Mouse (Mus musculus): Measurements from ENCODE around the gene Arnt2. TPM values are rescaled to one million over a fixed set of nuclear protein-coding genes. Genes with fewer than 3 reads are reported as not detected.

Gene Arnt2
- total and polyA plus RNA-seq, 3 experiments: 0.03 to 0.27 (median 0.17) TPM

DNA sequence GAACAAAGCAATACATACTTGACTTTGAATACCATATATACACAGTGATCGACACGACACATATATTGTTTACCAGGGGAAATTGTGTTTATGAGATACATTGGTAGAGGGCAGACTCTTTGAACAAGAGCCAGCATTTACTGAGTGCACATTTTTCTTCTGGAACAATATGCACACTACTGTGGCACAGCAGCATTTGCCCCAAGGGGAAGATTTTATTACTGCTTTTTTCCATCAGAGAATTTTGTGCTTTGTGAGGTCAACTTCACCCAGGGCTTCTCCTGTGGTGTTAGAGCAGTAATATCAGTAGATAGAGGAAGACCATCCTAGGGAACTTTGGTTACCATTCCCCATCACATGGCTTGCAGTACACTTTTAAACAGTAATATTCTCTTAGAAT, 17.2 kb upstream of the Arnt2 start:
- Histone ChIP-seq H3K79me2 (replicated peaks; ENCODE audit: control insufficient read depth, extremely low read depth, insufficient read depth, poor library complexity, severe bottlenecking) (no peaks in the 10 kb centered on the region), H3K4me1 (ENCODE audit: control insufficient read depth in 1 of 2, insufficient read depth in 2 of 2) (peaks cover 0 to 4% of the 10 kb centered on the region in 2 experiments; a peak in 2 of 4 replicates), H3K9ac (ENCODE audit: insufficient read depth, low read depth) (no peak overlapping the region), H3K4me3 (replicated peaks in 1 of 3; ENCODE audit: low read depth in 2 of 3, low read length in 2 of 3, poor library complexity in 1 of 3) (no peak overlapping the region), H3K9me3 (replicated peaks; ENCODE audit: low read length) (no peaks in the 10 kb centered on the region), H3K27me3 (replicated peaks) (no peaks in the 10 kb centered on the region), H3K4me2 (ENCODE audit: insufficient read depth, low read depth, poor library complexity, severe bottlenecking) (no peak overlapping the region), H3K27ac (ENCODE audit: insufficient read depth, low read depth) (no peak overlapping the region), H3K36me3 (replicated peaks in 1 of 2; ENCODE audit: control insufficient read depth in 1 of 2, insufficient read depth in 1 of 2, low read length in 1 of 2) (no peaks in the 10 kb centered on the region)
- DNase-seq (ENCODE audit: extremely low read depth): no peak
- in situ Hi-C loops (cut with MboI; ENCODE audit: low pct_ligation_motif_present, low pct_unique_long_range_greater_than_20kb, low sequenced_read_pairs): loop anchor here (25.0 kb wide), 1 partner anchor 360 kb away; no protein-coding TSS in a partner anchor
- TF ChIP-seq SIN3A (IDR thresholded peaks at IDR 0.05; ENCODE audit: low read length) (no peak), KAT2A (IDR thresholded peaks at IDR 0.05; ENCODE audit: insufficient replicate concordance, low read length) (no peak), UBTF (IDR thresholded peaks at IDR 0.05; ENCODE audit: low read depth, low read length) (no peak), MAZ (IDR thresholded peaks at IDR 0.05; ENCODE audit: low read depth, low read length) (no peak), POLR2AphosphoS2 (IDR thresholded peaks at IDR 0.05; ENCODE audit: low read depth, low read length) (no peak), BHLHE40 (IDR thresholded peaks at IDR 0.05; ENCODE audit: low read depth, low read length) (no peak), RAD21 (IDR thresholded peaks at IDR 0.05; ENCODE audit: low read depth, low read length) (no peak), MYC (IDR thresholded peaks at IDR 0.05; ENCODE audit: low read depth, low read length) (no peak), NRF1 (IDR thresholded peaks at IDR 0.05; ENCODE audit: low read depth, low read length) (no peak), IRF4 (IDR thresholded peaks at IDR 0.05; ENCODE audit: low read depth, low read length) (no peak)
- dilution Hi-C loops (cut with MboI; ENCODE audit: extremely low pct_ligation_motif_present, extremely low pct_unique_long_range_greater_than_20kb, low sequenced_read_pairs): no loop called here

DNA sequence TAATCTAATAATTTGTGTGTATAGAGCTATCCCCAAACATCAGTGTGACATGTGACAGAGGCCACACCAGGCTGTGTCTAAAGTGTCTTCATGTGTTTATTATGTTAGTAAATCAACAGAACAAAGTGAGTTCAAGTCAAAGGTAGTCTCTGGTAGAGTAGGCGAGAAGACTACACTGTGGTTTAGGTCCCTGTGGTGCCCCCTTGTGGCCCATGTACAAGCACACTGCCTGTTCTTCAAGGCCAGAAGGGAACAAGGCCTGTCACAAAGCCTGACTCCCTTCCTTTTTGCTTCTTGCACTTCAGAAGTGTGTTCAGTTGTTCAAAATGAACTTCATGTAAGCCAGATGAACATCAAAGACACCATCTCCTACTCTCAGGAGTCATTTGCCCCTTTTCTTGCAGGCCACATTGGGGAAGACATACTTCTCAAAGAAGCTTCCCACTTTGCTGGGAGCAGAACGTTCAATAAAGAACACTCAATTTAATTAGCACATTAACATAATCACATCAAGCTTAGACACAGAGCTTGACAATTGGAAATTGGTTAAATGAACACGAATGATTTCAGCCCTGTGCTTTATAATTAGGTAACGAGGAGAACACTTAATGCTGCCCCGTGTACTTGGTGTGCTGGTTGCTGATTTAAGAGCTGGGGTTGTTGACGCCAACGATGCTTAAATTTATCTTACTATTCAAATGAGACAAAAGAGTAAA, 14.9 kb upstream of the Arnt2 start:
- H3K9ac ChIP-seq (ENCODE audit: insufficient read depth, low read depth): no peak overlapping the region
- in situ Hi-C loops (cut with MboI; ENCODE audit: low pct_ligation_motif_present, low pct_unique_long_range_greater_than_20kb, low sequenced_read_pairs) (loop anchor here (5.0 to 25.0 kb wide), 2 partner anchors 68 to 362 kb away; no protein-coding TSS in a partner anchor), dilution Hi-C loops (cut with MboI; ENCODE audit: extremely low pct_ligation_motif_present, extremely low pct_unique_long_range_greater_than_20kb, low sequenced_read_pairs) (no loop called here)
- no peaks in the 10 kb centered on the region for H3K36me3 ChIP-seq (replicated peaks in 1 of 2; ENCODE audit: control insufficient read depth in 1 of 2, insufficient read depth in 1 of 2, low read length in 1 of 2)
- DNase-seq (ENCODE audit: extremely low read depth): peak; percentile 82
- no peak overlapping the region for H3K27ac ChIP-seq (ENCODE audit: insufficient read depth, low read depth)
- no peak for TF ChIP-seq MXI1 (IDR thresholded peaks at IDR 0.05; ENCODE audit: low read depth, low read length)
- no peak for TF ChIP-seq E2F4 (IDR thresholded peaks at IDR 0.05; ENCODE audit: insufficient replicate concordance, low read depth, low read length)
- peak; percentile 56 to 81 for TF ChIP-seq CTCF (conservative IDR thresholded peaks at IDR 0.05 in 1 of 2, IDR thresholded peaks at IDR 0.05 in 1 of 2; ENCODE audit: low read depth in 2 of 2, low read length in 2 of 2)
- TF ChIP-seq POLR2A (IDR thresholded peaks at IDR 0.05; ENCODE audit: low read depth, low read length): no peak
- no peak for TF ChIP-seq MYC (IDR thresholded peaks at IDR 0.05; ENCODE audit: low read depth, low read length)
- peak; percentile 62 for TF ChIP-seq RAD21 (IDR thresholded peaks at IDR 0.05; ENCODE audit: low read depth, low read length)
- TF ChIP-seq SMC3 (IDR thresholded peaks at IDR 0.05; ENCODE audit: low read depth, low read length): peak; percentile 85
- no peaks in the 10 kb centered on the region for H3K27me3 ChIP-seq (replicated peaks)
- H3K9me3 ChIP-seq (replicated peaks; ENCODE audit: low read length): peaks cover 5% of the 10 kb centered on the region
- H3K79me2 ChIP-seq (replicated peaks; ENCODE audit: control insufficient read depth, extremely low read depth, insufficient read depth, poor library complexity, severe bottlenecking): no peaks in the 10 kb centered on the region
- H3K4me2 ChIP-seq (ENCODE audit: insufficient read depth, low read depth, poor library complexity, severe bottlenecking): no peak overlapping the region
- H3K4me1 ChIP-seq (ENCODE audit: control insufficient read depth in 1 of 2, insufficient read depth in 2 of 2): peaks cover 2 to 15% of the 10 kb centered on the region in 2 experiments; a peak in 2 of 4 replicates
- H3K4me3 ChIP-seq (replicated peaks in 1 of 3; ENCODE audit: low read depth in 2 of 3, low read length in 2 of 3, poor library complexity in 1 of 3): no peak overlapping the region
